Comparison of ENCODE assay signal across 9 mouse cellular contexts in genomic region chr9:78787866-78788265, GRCm38 (mm10).
DNase-seq lines count a peak whose midpoint lies in the region; ATAC-seq lines count a peak whose summit lies in the region.
"Had no signal": no experiment of that assay in that cellular context is flagged by ENCODE, and none has a peak within 500 bp of the region (broad histone marks: within the 10 kb centered on the region; RNA-seq: fewer than 3 reads in every experiment).

No protein-coding gene starts in this region.

- H3K27me3 ChIP-seq in midbrain, embryonic 13.5 days = no peaks in the 10 kb centered on the region

- DNase-seq in adrenal gland, adult (ENCODE audit: inconsistent age in 2 of 2, low spot score in 1 of 2) = peak; percentile 5 to 72
- DNase-seq in adrenal gland, postnatal 4 days (ENCODE audit: low spot score in 2 of 2) = no peak
- peak; percentile 3 for DNase-seq in CD4-positive helper T cell, adult 2 months (ENCODE audit: low read depth, low spot score)
- DNase-seq in cerebellum, postnatal 25 days = peak; percentile 22 to 53
- DNase-seq in layer of hippocampus, postnatal 14 days (ENCODE audit: low spot score in 2 of 2) = peak; percentile 6 to 70
- no peak for DNase-seq in spleen, postnatal 10 days (ENCODE audit: low spot score in 2 of 2)

- no peak overlapping the region for H3K4me2 ChIP-seq in midbrain, embryonic 13.5 days (replicated peaks)
- H3K4me2 ChIP-seq: heart, embryonic 13.5 days had no signal

- no peaks in the 10 kb centered on the region for H3K36me3 ChIP-seq in midbrain, embryonic 13.5 days
- H3K36me3 ChIP-seq: heart, embryonic 13.5 days had no signal

- H3K4me1 ChIP-seq in midbrain, embryonic 13.5 days (replicated peaks) = no peaks in the 10 kb centered on the region
- H3K4me1 ChIP-seq: heart, embryonic 13.5 days had no signal

- H3K9me3 ChIP-seq in midbrain, embryonic 13.5 days = no peaks in the 10 kb centered on the region
- H3K9me3 ChIP-seq: heart, embryonic 13.5 days had no signal

- no peak overlapping the region for H3K27ac ChIP-seq in midbrain, embryonic 13.5 days
- H3K27ac ChIP-seq: heart, embryonic 13.5 days had no signal

- H3K4me3 ChIP-seq in midbrain, embryonic 13.5 days (replicated peaks) = no peak overlapping the region
- H3K4me3 ChIP-seq: heart, embryonic 13.5 days had no signal

- peak; percentile 69 to 71 for ATAC-seq in hematopoietic stem cell, adult 5-6 weeks (replicated peaks in 1 of 2; ENCODE audit: insufficient read depth in 1 of 2, low FRiP score in 2 of 2, low TSS enrichment in 1 of 2, low read depth in 1 of 2, poor library complexity in 2 of 2, severe bottlenecking in 2 of 2)
- ATAC-seq in midbrain, embryonic 13.5 days = peak; percentile 90

- H3K9ac ChIP-seq in midbrain, embryonic 13.5 days (replicated peaks) = no peak overlapping the region
- H3K9ac ChIP-seq: heart, embryonic 13.5 days had no signal

- 3% methylated on average over 1 of the region's 1 CpGs for WGBS in midbrain, embryonic 13.5 days

Comparison
In these comparisons a context has a peak if more than half of its experiments do, and no peak if none do; other contexts are left out.
1. DNase-seq: peak in adrenal gland, adult (2 of 2), CD4-positive helper T cell, adult 2 months (single experiment), cerebellum, postnatal 25 days (2 of 2) and layer of hippocampus, postnatal 14 days (2 of 2); none in adrenal gland, postnatal 4 days (0 of 2) and spleen, postnatal 10 days (0 of 2).